Mouse (Mus musculus) kidney, postnatal 0 days (tissue): ENCODE results near the gene Zfp953. TPM values are rescaled to one million over a fixed set of nuclear protein-coding genes. Genes with fewer than 3 reads are reported as not detected.
"Not testable (repeated sequence)": the region's sequence is repeated elsewhere in the genome, so short reads cannot be mapped to it uniquely, and the experiment has no call there.

ENCODE experiments used
- ATAC-seq: fragments of 200-750 bp; cut with Nextera tagmentation; replicated peaks from 2 replicates; pipeline ENCODE4 v1.8.0; 2017; ENCODE audit warnings: low read depth, moderate number of reproducible peaks, moderate TSS enrichment, moderate library complexity; ENCODE audit not compliant: low FRiP score
- DNase-seq: peaks from one replicate; pipeline ENCODE4 v3.0.0-alpha.2; 2016; ENCODE audit warnings: low spot score
- H3K27ac ChIP-seq: fragments of 300-500 bp; sonication (generic); 2 replicates; pipeline ENCODE4 v1.5.1; 2014; ENCODE audit warnings: mild to moderate bottlenecking
- H3K27me3 ChIP-seq: fragments of 300-500 bp; sonication (generic); 2 replicates; pipeline ENCODE4 v1.6.1; 2014; ENCODE audit warnings: low read length, mixed read lengths; ENCODE audit not compliant: insufficient read depth
- H3K36me3 ChIP-seq: fragments of 300-500 bp; sonication (generic); 2 replicates; pipeline ENCODE4 v1.6.1; 2014; ENCODE audit warnings: low read length, mixed read lengths; ENCODE audit not compliant: insufficient read depth
- H3K4me1 ChIP-seq: fragments of 300-500 bp; sonication (generic); replicated peaks from 2 replicates; pipeline ENCODE4 v1.6.1; 2014; ENCODE audit warnings: antibody characterized with exemption, low read length, mixed read lengths; ENCODE audit not compliant: insufficient read depth
- H3K4me2 ChIP-seq: fragments of 300-500 bp; sonication (generic); 2 replicates; pipeline ENCODE4 v1.6.1; 2014; ENCODE audit warnings: mild to moderate bottlenecking, low read length, moderate library complexity, mixed read lengths
- H3K4me3 ChIP-seq: fragments of 300-500 bp; sonication (generic); replicated peaks from 2 replicates; pipeline ENCODE4 v1.5.1; 2014; ENCODE audit warnings: low read depth, low read length
- H3K9ac ChIP-seq: fragments of 300-500 bp; sonication (generic); 2 replicates; pipeline ENCODE4 v1.6.1; 2014; ENCODE audit warnings: low read depth, low read length
- H3K9me3 ChIP-seq: fragments of 300-500 bp; sonication (generic); replicated peaks from 2 replicates; pipeline ENCODE4 v1.6.1; 2016; ENCODE audit warnings: low read length, inconsistent platforms, mixed read lengths
- CTCF ChIP-seq: IDR thresholded peaks from 2 replicates; pipeline ENCODE4 v1.5.1; 2016; ENCODE audit warnings: antibody characterized with exemption, low read depth, mild to moderate bottlenecking, moderate library complexity
- WGBS: fragments of 180-500 bp; shearing (Covaris S2); extraction: QIAGEN DNeasy Blood & Tissue Kit; methylation state at CpG from one replicate; pipeline ENCODE4 v1.1.7; 2014; 5-methylcytosine and 5-hydroxymethylcytosine counted together
- polyA plus RNA-seq: library from polyadenylated mRNA; unstranded; fragments of >200 nt; fragmentation: Nextera tagmentation; extraction: Ambion mirVana; gene quantifications from 2 replicates; pipeline ENCODE4 v1.2.1, GENCODE M21; 2015

Gene Zfp953
- 1.1 and 1.3 TPM in 2 replicates for polyA plus RNA-seq

DNA sequence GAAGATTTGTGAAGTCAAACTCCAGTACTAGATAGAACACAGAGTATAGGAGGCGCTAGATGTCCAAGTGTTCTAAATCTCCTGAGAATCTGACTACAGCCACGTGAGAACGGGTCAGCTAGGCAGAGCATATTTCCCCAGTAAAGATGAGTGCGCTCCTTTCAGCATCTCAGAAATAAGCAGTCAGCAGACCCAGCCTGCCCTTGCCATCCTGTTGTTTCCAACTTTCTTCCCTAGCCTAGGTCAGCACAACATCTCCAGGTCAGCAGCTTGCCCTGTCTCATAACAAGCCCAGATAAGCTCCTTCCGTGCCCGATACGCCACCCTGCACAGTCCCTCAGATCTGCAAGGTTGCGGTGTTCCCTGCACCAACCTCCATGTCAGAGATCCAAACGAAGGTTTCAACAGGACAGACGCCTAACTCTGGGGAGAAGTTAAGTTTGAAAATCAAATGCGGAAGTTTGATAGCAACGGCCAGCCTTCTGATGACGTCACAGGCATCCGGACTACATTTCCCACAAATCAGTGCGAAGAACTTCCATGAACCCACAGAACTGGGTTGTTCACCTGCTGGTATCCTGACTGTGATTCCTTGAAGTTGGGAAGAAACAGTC lies at the start of gene Zfp953, which contains the start of gene Gm28044:
TSS of gene Zfp953 (minus strand) at position 475 of the 614 bp plus-strand sequence.
TSS of gene Gm28044 (minus strand) at position 406 of the 614 bp plus-strand sequence.
- Histone ChIP-seq H3K9ac (peak within 1 kb of the TSS; percentile 77), H3K4me2 (peak within 1 kb of the TSS; percentile 78), H3K9me3 (no peaks in the 10 kb centered on the region), H3K36me3 (no peaks in the 10 kb centered on the region), H3K4me3 (peak within 1 kb of the TSS; percentile 80), H3K27ac (peak within 1 kb of the TSS; percentile 79), H3K4me1 (no peaks in the 10 kb centered on the region), H3K27me3 (no peaks in the 10 kb centered on the region)
- peak; percentile 41 for TF ChIP-seq CTCF
- DNase-seq (peak; percentile 91), ATAC-seq (peak; percentile 93)
- under 1% methylated on average over 15 of the region's 15 CpGs for WGBS

DNA sequence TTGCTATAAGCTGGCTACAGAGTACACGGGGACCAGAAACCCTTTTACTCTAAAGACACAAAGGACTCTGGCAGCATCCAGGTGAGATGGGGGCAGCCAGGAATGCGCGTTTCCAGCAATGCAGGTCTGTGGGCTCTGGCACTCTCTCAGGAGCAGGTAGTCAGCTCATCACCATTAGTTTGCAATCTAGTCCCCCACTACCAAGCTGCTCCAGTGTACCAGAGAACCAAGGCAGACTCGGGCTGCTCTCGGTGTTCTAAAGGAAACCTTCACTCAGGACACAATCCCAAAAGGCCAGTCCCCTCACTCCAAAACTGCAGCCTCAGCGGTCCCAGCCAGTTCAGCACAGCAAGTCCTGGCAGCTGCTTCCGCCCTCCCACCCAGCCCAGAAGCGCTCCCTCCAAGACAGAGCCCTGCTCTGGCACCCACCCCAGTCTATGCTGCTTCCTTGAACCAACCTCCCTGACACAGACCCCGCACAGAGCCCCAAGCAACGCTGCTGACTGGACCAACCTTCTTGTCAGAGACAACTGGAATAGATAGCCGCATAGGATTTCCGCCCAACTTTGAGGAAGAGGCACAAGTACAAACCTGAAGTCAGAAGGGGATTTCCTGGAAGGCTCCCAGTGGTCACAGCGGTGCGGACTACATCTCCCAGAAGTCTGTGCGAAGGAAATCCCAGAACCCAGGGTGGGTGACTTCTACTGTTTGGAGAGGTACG lies 38.9 kb upstream of the Zfp953 start, which contains the start of gene Zfp429:
TSS of gene Zfp429 (minus strand) at position 637 of the 721 bp plus-strand sequence.
- 3% methylated on average over 14 of the region's 16 CpGs for WGBS
- H3K27ac ChIP-seq = peak within 1 kb of the TSS; percentile 36; the same call in 1 of the 2 replicates

DNA sequence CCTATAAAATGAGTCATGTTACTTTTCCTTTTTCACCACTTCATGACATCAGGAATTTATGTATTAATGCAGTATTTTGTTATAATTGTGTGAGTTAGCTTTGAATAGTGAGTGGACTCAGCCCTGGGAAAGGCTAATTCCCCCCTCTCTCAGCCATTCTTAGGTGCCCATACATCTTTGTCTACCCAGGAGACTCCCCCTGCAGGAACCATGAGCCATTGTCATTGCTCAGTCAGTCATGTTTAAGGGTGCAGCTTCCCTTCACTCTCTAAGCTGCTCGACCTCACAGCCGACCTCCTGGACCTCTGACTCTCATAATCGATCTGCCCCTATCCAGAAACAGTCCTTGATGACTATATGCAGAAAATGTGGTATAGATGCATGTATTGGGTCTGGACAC lies 15.8 kb upstream of the Zfp953 start:
- H3K27me3 ChIP-seq, H3K9ac ChIP-seq, H3K36me3 ChIP-seq, H3K4me3 ChIP-seq, H3K27ac ChIP-seq, ATAC-seq, DNase-seq, H3K4me2 ChIP-seq, H3K4me1 ChIP-seq, H3K9me3 ChIP-seq: not testable (repeated sequence)
- WGBS = 81% methylated on average over 3 of the region's 3 CpGs

More for the DNA sequence above, 38.9 kb upstream of the Zfp953 start, which contains the start of gene Zfp429:
- not testable (repeated sequence) for H3K9me3 ChIP-seq, H3K27me3 ChIP-seq, H3K36me3 ChIP-seq, H3K4me1 ChIP-seq
- peak within 1 kb of the TSS; percentile 63 for H3K4me2 ChIP-seq
- peak within 1 kb of the TSS; percentile 54 for H3K4me3 ChIP-seq
- H3K9ac ChIP-seq = peak within 1 kb of the TSS; percentile 57
- DNase-seq = peak; percentile 83
- peak; percentile 93 for ATAC-seq

DNA sequence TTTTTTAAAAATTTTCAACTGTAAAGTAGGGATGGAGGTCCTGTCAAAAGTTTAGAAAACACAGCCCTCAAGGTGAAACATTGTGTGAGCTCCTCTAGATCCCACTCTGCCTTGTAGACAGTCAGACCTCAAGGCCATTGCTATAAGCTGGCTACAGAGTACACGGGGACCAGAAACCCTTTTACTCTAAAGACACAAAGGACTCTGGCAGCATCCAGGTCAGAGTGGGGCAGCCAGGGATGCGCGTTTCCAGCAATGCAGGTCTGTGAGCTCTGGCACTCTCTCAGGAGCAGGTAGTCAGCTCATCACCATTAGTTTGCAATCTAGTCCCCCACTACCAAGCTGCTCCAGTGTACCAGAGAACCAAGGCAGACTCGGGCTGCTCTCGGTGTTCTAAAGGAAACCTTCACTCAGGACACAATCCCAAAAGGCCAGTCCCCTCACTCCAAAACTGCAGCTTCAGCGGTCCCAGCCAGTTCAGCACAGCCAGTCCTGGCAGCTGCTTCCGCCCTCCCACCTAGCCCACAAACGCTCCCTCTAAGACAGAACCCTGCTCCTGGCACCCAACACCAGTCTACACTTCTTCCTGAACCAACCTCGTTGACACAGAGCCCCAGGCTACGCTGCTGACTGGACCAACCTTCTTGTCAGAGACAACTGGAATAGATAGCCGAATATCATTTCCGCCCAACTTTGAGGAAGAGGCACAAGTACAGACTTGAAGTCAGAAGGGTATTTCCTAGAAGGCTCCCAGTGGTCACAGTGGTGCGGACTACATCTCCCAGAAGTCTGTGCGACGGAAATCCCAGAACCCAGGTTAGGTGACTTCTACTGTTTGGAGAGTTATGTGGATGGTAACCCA lies 14.9 kb upstream of the Zfp953 start, which contains the start of the genes Gm28041 and Zfp456:
TSS of gene Gm28041 (minus strand) at position 684 of the 862 bp plus-strand sequence.
TSS of gene Zfp456 (minus strand) at position 761 of the 862 bp plus-strand sequence.
- H3K9ac ChIP-seq = not testable (repeated sequence)
- WGBS = 15% methylated on average over 13 of the region's 15 CpGs

DNA sequence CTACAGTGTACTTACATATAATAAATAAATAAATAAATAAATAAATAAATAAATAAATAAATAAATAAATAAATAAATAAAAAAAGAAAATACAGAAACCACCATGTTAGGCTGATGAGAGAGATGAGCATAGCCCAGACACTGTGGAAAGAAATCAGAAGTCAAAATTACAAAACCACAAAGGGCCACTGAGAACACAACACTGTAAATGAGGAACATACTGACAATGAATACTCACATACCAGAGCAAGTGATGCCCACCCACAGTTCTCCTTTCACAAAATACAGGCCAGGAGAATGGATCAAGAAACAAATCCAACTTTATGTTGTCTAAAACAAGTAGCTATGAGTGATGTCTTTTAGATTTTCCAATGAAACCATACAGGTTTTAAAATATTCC lies 8.6 kb downstream of the Zfp953 start:
- no peaks in the 10 kb centered on the region for H3K4me1 ChIP-seq
- H3K4me2 ChIP-seq = no peak overlapping the region
- H3K9ac ChIP-seq = no peak overlapping the region
- no peak for DNase-seq
- no peaks in the 10 kb centered on the region for H3K9me3 ChIP-seq
- no peak for TF ChIP-seq CTCF
- H3K4me3 ChIP-seq = no peak overlapping the region
- no peak for ATAC-seq
- H3K27me3 ChIP-seq = no peaks in the 10 kb centered on the region
- H3K36me3 ChIP-seq = no peaks in the 10 kb centered on the region
- no peak overlapping the region for H3K27ac ChIP-seq

More for the DNA sequence above, 14.9 kb upstream of the Zfp953 start, which contains the start of the genes Gm28041 and Zfp456:
- peak; percentile 93 for ATAC-seq
- not testable (repeated sequence) for H3K36me3 ChIP-seq, H3K27ac ChIP-seq, H3K27me3 ChIP-seq, H3K4me1 ChIP-seq, H3K9me3 ChIP-seq
- Histone ChIP-seq H3K4me2 (peak within 1 kb of the TSS; percentile 60), H3K4me3 (peak within 1 kb of the TSS; percentile 37)
- DNase-seq = peak; percentile 82

DNA sequence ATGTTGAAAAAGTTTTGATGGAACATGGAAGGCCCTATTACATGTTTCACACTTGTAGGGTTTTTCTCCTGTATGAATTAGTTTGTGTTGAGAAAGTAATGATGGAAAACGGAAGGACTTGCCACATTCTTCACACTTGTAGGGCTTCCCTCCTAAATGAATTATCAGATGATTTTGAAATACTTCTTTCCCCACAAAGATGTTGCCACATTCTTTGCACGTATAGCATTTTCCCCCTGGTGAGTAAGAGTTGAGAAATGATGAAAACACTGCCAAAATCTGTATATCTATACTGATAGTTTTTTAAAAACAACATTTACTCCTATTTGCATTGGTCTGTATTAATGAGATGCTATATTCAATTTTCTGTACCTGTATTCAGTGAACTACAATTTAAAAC lies 17.0 kb downstream of the Zfp953 start:
- Histone ChIP-seq H3K36me3 (no peaks in the 10 kb centered on the region), H3K9me3 (no peaks in the 10 kb centered on the region), H3K27me3 (no peaks in the 10 kb centered on the region), H3K4me1 (no peaks in the 10 kb centered on the region), H3K4me2 (no peak overlapping the region), H3K4me3 (no peak overlapping the region), H3K9ac (no peak overlapping the region), H3K27ac (no peak overlapping the region)
- 90% methylated on average over 2 of the region's 2 CpGs for WGBS
- DNase-seq = no peak
- no peak for ATAC-seq
- TF ChIP-seq CTCF = no peak
